Mouse (Mus musculus): ENCODE results near the gene Syap1. TPM values are rescaled to one million over a fixed set of nuclear protein-coding genes. Genes with fewer than 3 reads are reported as not detected.
"Not testable (repeated sequence)": the region's sequence is repeated elsewhere in the genome, so short reads cannot be mapped to it uniquely, and the experiment has no call there.

The Syap1 gene
- polyA plus RNA-seq, 1 experiment, result 31.6 TPM

- no peak for DNase-seq (ENCODE audit: extremely low spot score in 1 of 2, low spot score in 1 of 2)
Measured at GRCm38 (mm10) chrX:162831036-162831435, 57.2 kb downstream of the Syap1 start.

GRCm38 (mm10) chrX:162830313-162830712, 57.9 kb downstream of the Syap1 start:
- DNase-seq (ENCODE audit: extremely low spot score in 1 of 2, low spot score in 1 of 2), result not testable (repeated sequence)

- no peak for DNase-seq (ENCODE audit: extremely low spot score in 1 of 2, low spot score in 1 of 2)
Measured at GRCm38 (mm10) chrX:162829741-162830140, 58.5 kb downstream of the Syap1 start.

- DNase-seq (ENCODE audit: extremely low spot score in 1 of 2, low spot score in 1 of 2), result peak; percentile 95 to 97
Measured at GRCm38 (mm10) chrX:162829203-162829708, 59.0 kb downstream of the Syap1 start, which contains the start of gene Txlng. Txlng (minus strand) TSS chrX:162829454.

- peak in 1 of 2 experiments; percentile 6 for DNase-seq (ENCODE audit: extremely low spot score in 1 of 2, low spot score in 1 of 2)
Measured at GRCm38 (mm10) chrX:162828783-162829182, 59.5 kb downstream of the Syap1 start.

- DNase-seq (ENCODE audit: extremely low spot score in 1 of 2, low spot score in 1 of 2), result no peak
Measured at GRCm38 (mm10) chrX:162828016-162828415, 60.2 kb downstream of the Syap1 start.

Other genes with a start within 250 kb of the Syap1 start
- gene Reps2, start 244.8 kb downstream of the Syap1 start, polyA plus RNA-seq (2012; rRNA removed), result 26.0 and 31.0 TPM in 2 replicates
- 126 and 129 TPM in 2 replicates for gene Rbbp7, start 128.0 kb downstream of the Syap1 start, polyA plus RNA-seq (2012; rRNA removed)
- 16.9 and 17.3 TPM in 2 replicates for gene Txlng, start 59.0 kb downstream of the Syap1 start, polyA plus RNA-seq (2012; rRNA removed)
- 69.4 and 86.7 TPM in 2 replicates for gene Ctps2, start 12.8 kb upstream of the Syap1 start, polyA plus RNA-seq (2012; rRNA removed)
- 0.60 and 1.6 TPM in 2 replicates for gene S100g, start 76.2 kb upstream of the Syap1 start, polyA plus RNA-seq (2012; rRNA removed)

Measured in frontal cortex, adult 2 months (tissue).